Mouse (Mus musculus): ENCODE data around the gene Nxf1.

DNA sequence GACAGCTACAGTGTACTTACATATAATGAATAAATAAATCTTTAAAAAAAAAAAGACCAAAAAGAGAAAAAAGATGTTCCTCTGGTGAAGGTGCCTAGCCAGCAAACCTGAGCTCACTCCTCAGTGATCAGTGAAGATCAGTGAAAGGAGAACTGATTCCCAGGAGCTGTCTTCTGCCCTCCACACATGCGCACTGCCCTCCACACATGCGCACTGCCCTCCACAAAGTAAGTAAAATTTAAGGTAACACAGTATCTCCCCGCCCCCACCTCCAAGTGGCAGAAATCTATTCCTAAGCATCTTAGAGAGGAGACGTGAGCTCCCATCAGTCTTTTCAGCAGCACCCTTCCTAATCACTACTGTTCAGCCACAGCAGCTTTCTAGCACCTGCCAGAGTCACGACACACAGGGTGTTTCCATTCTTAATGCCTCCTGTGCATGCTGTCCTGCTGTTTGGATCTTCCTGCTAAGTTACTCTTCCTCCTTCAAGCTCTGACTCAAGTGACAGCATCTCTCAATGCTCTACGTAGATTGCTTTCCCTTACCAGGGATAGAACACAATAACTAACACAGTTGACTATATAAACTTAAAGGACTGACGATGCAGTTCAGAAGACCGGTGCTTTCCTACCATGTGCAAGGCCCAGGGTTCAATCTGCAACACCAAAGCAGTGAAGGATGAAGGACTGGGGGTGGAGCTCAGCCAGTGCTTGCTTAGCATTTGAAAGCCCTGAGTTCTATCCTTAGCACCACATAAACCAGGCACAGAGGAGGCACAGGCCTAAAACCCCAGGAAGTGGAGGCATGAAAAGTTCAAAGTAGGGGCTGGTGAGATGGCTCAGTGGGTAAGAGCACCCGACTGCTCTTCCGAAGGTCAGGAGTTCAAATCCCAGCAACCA, 40.8 kb upstream of the Nxf1 start:
- no peak for TF ChIP-seq CTCF (IDR thresholded peaks at IDR 0.05; ENCODE audit: low read depth)
- no peak for TF ChIP-seq EP300 (optimal IDR thresholded peaks at IDR 0.05)

Data from stomach, postnatal 0 days (tissue).